Mouse (Mus musculus): ENCODE results near the gene Shc1. TPM values are rescaled to one million over a fixed set of nuclear protein-coding genes. Genes with fewer than 3 reads are reported as not detected.

Shc1 gene
- polyA plus RNA-seq, 1 experiment = 86.3 TPM

GRCm38 (mm10) chr3:89391663-89392511 is 26.4 kb upstream of the Shc1 start:
- no peaks in the 10 kb centered on the region for H3K27me3 ChIP-seq (ENCODE audit: control insufficient read depth, insufficient read depth, insufficient read length)
- H3K4me3 ChIP-seq (ENCODE audit: insufficient read depth, poor library complexity, severe bottlenecking) = peak overlapping the region; percentile 61
- TF ChIP-seq MYOG (IDR thresholded peaks at IDR 0.05; ENCODE audit: control insufficient read depth, extremely low read depth, insufficient read length) (no peak), CEBPB (IDR thresholded peaks at IDR 0.05; ENCODE audit: low read depth) (no peak), MYOD1 (IDR thresholded peaks at IDR 0.05; ENCODE audit: control insufficient read depth, insufficient read length, low read depth) (no peak), USF1 (IDR thresholded peaks at IDR 0.05; ENCODE audit: low read depth) (no peak), MAX (IDR thresholded peaks at IDR 0.05) (peak; percentile 52)
- H3K79me2 ChIP-seq (ENCODE audit: control insufficient read depth, insufficient read depth) = peaks cover 60% of the 10 kb centered on the region
- H3K36me3 ChIP-seq (ENCODE audit: control insufficient read depth, insufficient read depth) = no peaks in the 10 kb centered on the region
- peaks cover 2% of the 10 kb centered on the region for H3K79me3 ChIP-seq (ENCODE audit: low read depth)
- H3ac ChIP-seq (ENCODE audit: control insufficient read depth, insufficient read length, low read depth) = peak overlapping the region; percentile 63

GRCm38 (mm10) chr3:89392871-89393311 is 25.4 kb upstream of the Shc1 start:
- Histone ChIP-seq H3K79me3 (ENCODE audit: low read depth) (peaks cover 2% of the 10 kb centered on the region), H3ac (ENCODE audit: control insufficient read depth, insufficient read length, low read depth) (peak overlapping the region; percentile 69), H3K27me3 (ENCODE audit: control insufficient read depth, insufficient read depth, insufficient read length) (no peaks in the 10 kb centered on the region), H3K36me3 (ENCODE audit: control insufficient read depth, insufficient read depth) (no peaks in the 10 kb centered on the region), H3K4me3 (ENCODE audit: insufficient read depth, poor library complexity, severe bottlenecking) (peak overlapping the region; percentile 61), H3K79me2 (ENCODE audit: control insufficient read depth, insufficient read depth) (peaks cover 50% of the 10 kb centered on the region)
- TF ChIP-seq CTCF (IDR thresholded peaks at IDR 0.05; ENCODE audit: control insufficient read depth, insufficient read depth, insufficient read length) (no peak), CEBPB (IDR thresholded peaks at IDR 0.05; ENCODE audit: low read depth) (no peak), MYOG (IDR thresholded peaks at IDR 0.05; ENCODE audit: control insufficient read depth, extremely low read depth, insufficient read length) (no peak), FOSL1 (IDR thresholded peaks at IDR 0.05; ENCODE audit: insufficient read depth, low read length, poor library complexity, severe bottlenecking) (no peak), MYOD1 (IDR thresholded peaks at IDR 0.05; ENCODE audit: control insufficient read depth, insufficient read length, low read depth) (no peak), USF1 (IDR thresholded peaks at IDR 0.05; ENCODE audit: low read depth) (no peak), MAX (IDR thresholded peaks at IDR 0.05) (no peak)

- Histone ChIP-seq H3K79me3 (ENCODE audit: low read depth) (peaks cover 2% of the 10 kb centered on the region), H3K4me3 (ENCODE audit: insufficient read depth, poor library complexity, severe bottlenecking) (peak overlapping the region; percentile 61), H3K79me2 (ENCODE audit: control insufficient read depth, insufficient read depth) (peaks cover 44% of the 10 kb centered on the region), H3ac (ENCODE audit: control insufficient read depth, insufficient read length, low read depth) (peak overlapping the region; percentile 45), H3K36me3 (ENCODE audit: control insufficient read depth, insufficient read depth) (no peaks in the 10 kb centered on the region), H3K27me3 (ENCODE audit: control insufficient read depth, insufficient read depth, insufficient read length) (no peaks in the 10 kb centered on the region)
- TF ChIP-seq CTCF (IDR thresholded peaks at IDR 0.05; ENCODE audit: control insufficient read depth, insufficient read depth, insufficient read length) = no peak
- no peak for TF ChIP-seq MYOG (IDR thresholded peaks at IDR 0.05; ENCODE audit: control insufficient read depth, extremely low read depth, insufficient read length)
- no peak for TF ChIP-seq FOSL1 (IDR thresholded peaks at IDR 0.05; ENCODE audit: insufficient read depth, low read length, poor library complexity, severe bottlenecking)
- TF ChIP-seq MYOD1 (IDR thresholded peaks at IDR 0.05; ENCODE audit: control insufficient read depth, insufficient read length, low read depth) = no peak
- TF ChIP-seq CEBPB (IDR thresholded peaks at IDR 0.05; ENCODE audit: low read depth) = no peak
- TF ChIP-seq USF1 (IDR thresholded peaks at IDR 0.05; ENCODE audit: low read depth) = no peak
- TF ChIP-seq MAX (IDR thresholded peaks at IDR 0.05) = no peak
Observed at GRCm38 (mm10) chr3:89393605-89394004, 24.6 kb upstream of the Shc1 start.

- Histone ChIP-seq H3K4me3 (ENCODE audit: insufficient read depth, poor library complexity, severe bottlenecking) (peak within 1 kb of the TSS; percentile 34), H3K36me3 (ENCODE audit: control insufficient read depth, insufficient read depth) (no peaks in the 10 kb centered on the region), H3ac (ENCODE audit: control insufficient read depth, insufficient read length, low read depth) (peak within 1 kb of the TSS; percentile 56), H3K79me3 (ENCODE audit: low read depth) (peaks cover 2% of the 10 kb centered on the region), H3K27me3 (ENCODE audit: control insufficient read depth, insufficient read depth, insufficient read length) (no peaks in the 10 kb centered on the region), H3K79me2 (ENCODE audit: control insufficient read depth, insufficient read depth) (peaks cover 38% of the 10 kb centered on the region)
- TF ChIP-seq MYOG (IDR thresholded peaks at IDR 0.05; ENCODE audit: control insufficient read depth, extremely low read depth, insufficient read length) = no peak
- no peak for TF ChIP-seq CTCF (IDR thresholded peaks at IDR 0.05; ENCODE audit: control insufficient read depth, insufficient read depth, insufficient read length)
- TF ChIP-seq FOSL1 (IDR thresholded peaks at IDR 0.05; ENCODE audit: insufficient read depth, low read length, poor library complexity, severe bottlenecking) = no peak
- no peak for TF ChIP-seq CEBPB (IDR thresholded peaks at IDR 0.05; ENCODE audit: low read depth)
- TF ChIP-seq MYOD1 (IDR thresholded peaks at IDR 0.05; ENCODE audit: control insufficient read depth, insufficient read length, low read depth) = no peak
- TF ChIP-seq MAX (IDR thresholded peaks at IDR 0.05) = no peak
- no peak for TF ChIP-seq USF1 (IDR thresholded peaks at IDR 0.05; ENCODE audit: low read depth)
Observed at GRCm38 (mm10) chr3:89394006-89394893, 24.0 kb upstream of the Shc1 start, which contains the start of gene Zbtb7b. Zbtb7b (minus strand) TSS chr3:89394776.

GRCm38 (mm10) chr3:89394894-89395256 is 23.4 kb upstream of the Shc1 start:
- no peaks in the 10 kb centered on the region for H3K36me3 ChIP-seq (ENCODE audit: control insufficient read depth, insufficient read depth)
- no peaks in the 10 kb centered on the region for H3K79me3 ChIP-seq (ENCODE audit: low read depth)
- peak overlapping the region; percentile 56 for H3ac ChIP-seq (ENCODE audit: control insufficient read depth, insufficient read length, low read depth)
- H3K79me2 ChIP-seq (ENCODE audit: control insufficient read depth, insufficient read depth) = peaks cover 31% of the 10 kb centered on the region
- H3K27me3 ChIP-seq (ENCODE audit: control insufficient read depth, insufficient read depth, insufficient read length) = no peaks in the 10 kb centered on the region
- H3K4me3 ChIP-seq (ENCODE audit: insufficient read depth, poor library complexity, severe bottlenecking) = peak overlapping the region; percentile 34
- TF ChIP-seq MAX (IDR thresholded peaks at IDR 0.05) (peak; percentile 40), USF1 (IDR thresholded peaks at IDR 0.05; ENCODE audit: low read depth) (no peak)
